Mouse (Mus musculus) myocyte (in vitro differentiated cells): ENCODE measurements around the gene Gltp.

Experiments used
- E2F4 ChIP-seq: IDR thresholded peaks from one replicate; pipeline ENCODE4 v1.6.1; 2011; ENCODE audit warnings: mild to moderate bottlenecking, control low read depth, moderate library complexity; ENCODE audit not compliant: insufficient read depth
- MAX ChIP-seq: IDR thresholded peaks from one replicate; pipeline ENCODE4 v1.6.1; 2011; ENCODE audit warnings: low read depth, mild to moderate bottlenecking, control low read depth
- POLR2A ChIP-seq: IDR thresholded peaks from one replicate; pipeline ENCODE4 v1.6.1; 2011; ENCODE audit warnings: low read depth, mild to moderate bottlenecking, control low read depth, moderate library complexity; ENCODE audit not compliant: insufficient read length
- POLR2AphosphoS2 ChIP-seq: IDR thresholded peaks from one replicate; pipeline ENCODE4 v1.6.1; 2011; ENCODE audit warnings: low read depth, control low read depth; ENCODE audit not compliant: insufficient read length
- USF1 ChIP-seq: IDR thresholded peaks from one replicate; pipeline ENCODE4 v1.6.1; 2011; ENCODE audit warnings: low read depth, mild to moderate bottlenecking, control low read depth, moderate library complexity

- TF ChIP-seq POLR2A (no peak), POLR2AphosphoS2 (no peak), USF1 (no peak), MAX (no peak), E2F4 (no peak)
These were observed 39.3 kb upstream of the Gltp start for GRCm38 (mm10) chr5:114730129-114730528.
